Mouse (Mus musculus) adrenal gland, postnatal 36 days (tissue): ENCODE measurements at regions not wholly inside any gene's neighbourhood (a gene's known extent, or its start where the extent isn't known, plus 50 kb on each side); places are given as distances from the start of the nearest gene placed in this dataset.

Source experiments
- DNase-seq, 2 experiments: peaks; one replicate each; pipeline ENCODE4 v3.0.0; 2021; ENCODE audit warnings: mixed read lengths in 1 of 2

DNA sequence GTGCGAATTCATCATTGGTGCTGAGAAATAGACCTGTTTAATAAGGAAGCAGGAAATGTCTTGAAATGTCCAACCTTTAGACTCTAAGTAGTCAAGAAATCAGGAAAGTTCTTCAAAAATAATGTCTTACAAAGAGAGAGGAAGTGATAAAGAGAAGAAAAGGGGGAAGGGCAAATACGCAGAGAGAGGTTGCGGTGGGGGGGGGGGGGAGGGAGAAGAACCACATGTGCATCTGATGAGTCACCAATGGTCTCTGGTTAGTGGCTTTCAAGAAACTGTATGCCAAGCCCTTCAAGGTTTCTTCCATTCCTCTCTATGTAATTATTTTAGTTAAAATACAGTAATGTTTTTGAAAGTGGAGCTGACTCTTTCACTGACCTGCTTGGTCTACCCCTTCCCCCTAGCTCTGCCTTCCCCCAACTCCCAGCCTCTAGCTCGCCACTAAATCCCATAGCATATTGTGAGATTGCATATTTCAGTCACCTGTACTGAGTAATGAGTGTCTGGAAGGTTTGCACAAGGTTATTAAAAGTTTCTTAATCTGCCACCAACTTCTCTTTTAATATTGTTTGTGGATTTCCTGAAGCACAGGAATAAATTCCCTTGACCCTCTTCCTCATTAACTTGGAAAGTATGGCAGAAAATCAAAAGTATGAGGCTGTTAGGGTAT, 70.8 kb upstream of the Tle4 start:
- no peak for DNase-seq

DNA sequence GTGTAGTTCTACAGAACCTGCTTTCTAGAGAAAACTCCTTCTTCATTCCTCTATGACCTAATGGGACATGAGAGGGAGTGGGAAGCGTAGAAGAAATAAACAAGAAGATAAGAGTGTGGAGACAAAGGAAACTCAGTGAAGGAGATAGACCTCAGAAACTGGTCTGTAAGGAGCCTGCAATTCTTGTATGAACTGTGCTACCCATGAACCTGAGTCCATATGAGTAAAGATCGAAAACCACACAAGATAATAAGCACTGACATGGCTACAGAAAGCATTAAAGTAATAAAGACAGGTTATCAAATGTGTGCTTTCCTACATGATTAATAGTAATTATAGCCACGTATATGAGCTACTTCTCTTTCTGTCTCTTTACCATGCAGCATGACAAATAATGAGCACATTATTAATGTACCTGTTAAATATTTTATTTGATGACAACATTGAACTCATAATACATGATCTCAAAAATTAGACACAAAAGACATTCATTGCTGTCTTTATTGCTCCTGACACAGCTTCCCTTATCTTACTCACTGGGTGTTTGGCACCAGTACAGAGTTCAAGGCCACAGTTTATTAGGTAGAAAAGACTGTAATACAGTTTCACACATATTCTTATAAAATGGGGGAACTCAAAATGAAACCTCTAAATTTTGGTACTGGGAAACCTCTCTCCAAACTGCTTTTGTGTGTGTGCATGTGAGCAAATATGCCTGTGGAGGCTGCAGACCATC, 67.0 kb upstream of the Tle4 start:
- no peak for DNase-seq

DNA sequence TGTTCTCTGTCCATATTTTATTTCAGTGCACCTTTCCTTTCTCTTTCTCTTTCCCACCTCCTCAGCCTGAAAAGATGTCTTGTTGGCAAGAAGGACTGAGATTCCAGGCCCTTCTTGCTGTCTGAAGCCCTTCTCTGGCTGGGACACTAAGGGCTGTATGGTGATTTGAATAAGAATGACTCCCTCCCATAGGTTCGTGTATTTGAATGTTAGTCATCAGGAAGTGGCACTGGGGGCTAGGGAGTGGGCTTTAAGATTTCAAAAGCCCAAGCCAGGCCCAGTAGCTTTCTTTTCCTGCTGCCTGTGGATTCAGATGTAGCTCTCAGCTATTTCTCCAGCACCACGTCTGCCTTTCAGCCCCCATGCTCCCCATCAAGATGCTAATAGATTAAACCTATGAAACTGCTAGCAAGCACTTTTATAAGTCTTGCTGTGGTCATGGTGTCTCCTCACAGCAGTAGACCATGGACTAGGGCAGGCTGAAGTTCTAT, 66.3 kb upstream of the Tle4 start:
- DNase-seq: no peak

DNA sequence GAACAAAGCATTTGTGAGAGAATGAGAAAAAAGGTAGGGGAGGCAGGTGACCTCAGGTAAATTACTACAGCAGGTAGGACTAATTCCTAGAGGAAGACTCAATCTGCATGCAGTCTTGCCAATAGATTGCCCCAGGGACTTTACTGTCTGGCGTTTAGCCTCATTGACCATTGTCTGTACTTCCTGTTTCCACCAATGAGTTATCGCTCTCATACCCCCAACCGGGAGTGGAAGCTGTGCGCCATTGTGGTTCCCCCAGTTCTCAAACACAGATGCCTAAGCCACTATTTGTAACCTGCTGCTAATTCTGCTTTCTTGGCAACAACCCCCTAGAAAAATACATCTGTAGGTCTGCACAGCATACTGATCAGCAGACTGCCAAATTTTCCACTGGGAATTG, 65.5 kb upstream of the Tle4 start:
- no peak for DNase-seq

DNA sequence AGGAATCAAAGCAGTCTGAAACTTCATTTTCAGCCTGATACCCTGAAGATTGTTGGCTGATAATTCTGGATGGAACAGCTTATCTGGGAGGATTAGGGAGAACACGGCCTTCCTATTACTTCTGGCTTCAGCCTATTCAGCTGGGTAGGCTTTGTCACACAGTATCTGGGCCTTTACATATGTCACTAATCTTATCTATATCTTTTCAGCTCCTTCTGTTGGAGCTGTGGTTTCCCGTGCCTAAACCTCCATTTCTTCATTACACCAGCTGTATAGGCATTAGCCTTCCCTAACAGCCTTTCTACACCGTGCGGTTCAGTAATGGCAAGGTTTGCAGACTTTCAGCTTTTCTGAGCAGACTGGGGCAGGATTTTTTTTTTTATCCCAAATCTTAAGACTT, 61.9 kb upstream of the Tle4 start:
- DNase-seq: no peak

DNA sequence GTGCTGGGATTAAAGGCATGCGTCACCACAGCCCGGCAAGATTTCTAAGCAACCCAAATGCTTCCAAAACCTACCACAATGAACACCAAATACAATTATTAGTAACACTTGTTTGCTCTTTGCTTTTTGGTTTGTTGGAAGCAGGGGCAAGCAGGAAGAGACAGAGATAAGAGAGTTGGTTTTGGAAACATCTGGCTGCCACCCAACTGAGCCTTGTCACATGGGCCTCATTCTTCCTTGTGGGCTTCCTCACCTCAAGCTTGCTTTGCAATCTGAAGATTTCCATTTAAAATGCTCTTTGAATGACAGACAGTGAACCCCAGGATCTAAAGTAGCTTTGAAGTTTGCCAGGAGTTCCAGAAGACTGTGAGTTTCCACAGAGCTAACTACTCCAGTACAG, 60.6 kb upstream of the Tle4 start:
- no peak for DNase-seq

DNA sequence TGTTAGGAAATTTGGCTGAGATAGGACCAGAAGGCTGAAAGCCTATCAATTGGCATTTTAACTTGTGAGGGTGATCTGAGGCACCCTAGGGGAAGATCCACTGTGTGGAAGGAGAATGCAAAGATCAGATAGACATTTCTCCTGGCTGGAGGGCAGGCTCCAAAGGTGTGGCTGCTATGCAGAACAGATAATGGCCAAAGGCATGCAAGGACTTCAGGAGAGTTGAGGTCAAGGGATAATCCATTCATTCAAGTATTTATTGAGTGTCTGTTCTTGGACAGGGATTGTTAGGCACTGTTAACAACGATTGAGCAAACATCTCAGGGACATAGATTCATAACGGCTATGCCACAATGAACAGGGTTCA, 58.2 kb upstream of the Tle4 start:
- no peak for DNase-seq

DNA sequence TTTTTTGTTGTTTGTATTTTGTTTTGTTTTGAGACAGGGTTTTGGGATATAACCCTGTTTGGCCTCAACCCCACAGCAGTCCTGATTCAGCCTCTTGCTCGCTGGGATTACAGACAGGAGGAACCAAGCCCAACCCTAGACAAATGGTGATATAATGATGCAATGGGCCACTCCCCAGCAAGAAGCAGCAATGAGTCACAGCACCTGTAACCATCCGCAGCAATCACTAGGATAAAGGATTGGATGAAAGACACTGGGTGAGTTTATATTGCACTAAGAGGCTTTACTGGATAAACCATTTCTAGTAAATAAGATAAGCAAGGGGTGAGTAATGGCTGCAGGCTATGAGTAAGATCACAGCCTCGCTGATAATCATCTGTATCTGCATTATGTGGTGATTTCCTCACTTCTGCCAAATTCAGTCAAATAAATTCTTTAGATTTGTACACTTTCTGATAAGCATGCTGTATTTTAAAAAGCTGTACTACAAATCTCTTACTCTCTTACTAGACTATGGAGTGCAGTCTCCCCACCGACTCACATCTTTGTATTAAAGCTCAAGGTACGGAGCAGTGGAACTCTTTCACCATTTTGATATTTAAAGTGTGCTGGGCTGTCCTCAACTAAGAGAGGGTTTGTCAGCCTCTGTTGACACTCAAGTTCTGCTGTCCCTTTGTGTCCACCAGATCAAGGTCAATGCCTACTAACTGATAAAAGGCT, 57.6 kb upstream of the Tle4 start:
- no peak for DNase-seq
